Mouse (Mus musculus): ENCODE measurements around the gene Fhit.

Fhit gene

DNA sequence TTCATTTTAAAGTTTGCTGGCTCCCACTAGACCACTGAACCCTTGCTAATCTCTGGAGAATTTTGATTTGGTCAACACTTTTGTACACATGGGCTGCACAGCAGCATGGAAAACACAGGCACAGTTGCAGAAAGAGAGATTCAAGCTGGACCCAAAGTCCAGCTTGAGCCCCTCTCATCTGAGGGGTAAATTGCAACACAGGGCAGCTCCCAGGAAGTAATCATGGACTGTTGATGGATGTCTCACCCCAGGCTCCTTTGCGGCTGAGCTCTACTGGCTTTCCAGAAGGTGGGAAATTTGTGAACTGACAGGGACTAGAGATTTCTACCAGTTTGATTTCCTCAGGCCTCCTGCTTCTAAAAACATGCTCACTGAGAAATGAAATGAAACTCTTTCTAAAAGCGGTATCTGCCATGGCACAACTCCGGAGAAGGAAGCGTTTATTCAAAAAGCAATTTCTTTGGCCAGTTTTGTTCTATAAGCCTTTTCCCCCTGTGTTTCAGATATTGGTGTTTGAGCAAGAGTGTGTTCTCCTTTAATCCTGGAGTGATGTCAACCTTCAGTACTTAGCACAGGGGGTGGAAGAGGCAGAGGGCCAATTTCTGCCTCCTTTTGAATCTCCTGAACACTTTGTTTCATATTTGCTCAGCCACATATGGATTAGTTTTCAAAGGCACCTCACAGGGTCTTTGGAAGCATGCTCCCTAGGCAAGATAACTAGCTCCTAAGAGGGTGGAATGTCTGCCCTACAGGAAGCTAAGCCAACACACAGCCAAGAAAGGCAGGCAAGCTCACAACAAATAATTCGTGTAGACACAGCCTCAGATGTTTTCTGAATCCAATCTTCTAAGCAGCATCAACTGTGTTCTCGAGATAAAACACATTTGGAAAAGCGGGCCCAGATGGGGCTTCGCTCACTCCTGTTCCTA lies 1578.3 kb downstream of the Fhit start:
- DNase-seq: no peak

- DNase-seq: no peak
These were observed 1605.5 kb downstream of the Fhit start for GRCm38 (mm10) chr14:9556333-9556732.

DNA sequence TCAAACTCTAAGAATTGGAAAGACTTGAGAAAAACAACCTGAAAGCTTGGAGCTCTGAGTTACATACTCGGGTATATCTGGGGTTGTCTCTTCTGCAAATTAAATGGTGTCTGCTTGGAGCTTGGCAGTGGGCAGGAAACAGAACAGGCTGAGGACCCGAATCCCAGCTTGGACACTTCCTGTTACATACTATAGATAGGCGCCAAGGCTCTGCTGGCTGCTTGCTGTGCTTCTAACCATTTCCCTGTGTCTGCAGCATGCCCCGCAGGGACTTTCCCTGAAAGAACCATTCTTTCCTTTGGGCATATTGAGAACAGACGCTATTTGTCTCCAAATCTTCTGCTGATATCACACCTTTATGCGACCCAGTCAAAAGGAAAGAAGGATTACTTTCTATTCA lies 1606.0 kb downstream of the Fhit start:
- DNase-seq: no peak

GRCm38 (mm10) chr14:9552149-9552548 lies 1609.7 kb downstream of the Fhit start:
- DNase-seq: no peak

DNA sequence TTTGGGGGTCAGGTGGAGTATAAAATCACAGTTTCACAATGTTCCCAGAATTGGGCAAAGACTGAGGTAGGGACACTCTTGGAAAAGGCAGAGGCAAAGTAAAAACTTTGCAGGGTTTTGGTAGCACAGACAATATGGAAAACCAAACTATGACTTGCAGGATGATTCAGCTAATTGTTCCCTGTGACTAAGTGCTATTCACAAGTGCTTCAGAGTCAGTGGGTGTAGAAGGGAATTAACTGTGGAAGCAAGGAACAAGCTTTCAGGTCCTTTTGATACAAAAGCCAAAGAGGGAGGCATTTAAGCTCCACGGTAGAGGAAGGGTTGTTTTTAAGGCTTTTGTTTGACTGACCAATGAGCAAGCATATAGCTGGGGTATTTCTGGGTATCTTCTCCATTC lies 1613.9 kb downstream of the Fhit start:
- no peak for DNase-seq

DNA sequence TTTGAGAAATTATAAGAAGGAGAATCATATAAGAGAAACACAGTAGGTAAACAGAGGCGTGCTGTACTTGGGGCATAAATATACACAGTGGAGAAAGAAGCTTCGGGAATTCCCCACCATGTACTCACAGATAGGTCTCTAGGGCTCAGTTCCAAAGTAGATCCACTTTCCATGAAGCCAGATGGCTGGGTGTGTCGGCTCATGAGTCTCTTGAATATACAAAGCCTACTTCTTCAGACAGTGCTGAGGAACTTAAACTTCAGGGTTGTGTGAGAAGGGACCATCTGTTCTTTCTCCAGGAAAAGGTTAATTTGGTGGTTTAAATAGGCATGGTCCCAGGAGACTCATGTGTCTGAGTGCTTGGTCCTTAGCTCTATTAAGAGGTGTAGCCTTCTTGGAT lies 1617.5 kb downstream of the Fhit start:
- DNase-seq: no peak

DNA sequence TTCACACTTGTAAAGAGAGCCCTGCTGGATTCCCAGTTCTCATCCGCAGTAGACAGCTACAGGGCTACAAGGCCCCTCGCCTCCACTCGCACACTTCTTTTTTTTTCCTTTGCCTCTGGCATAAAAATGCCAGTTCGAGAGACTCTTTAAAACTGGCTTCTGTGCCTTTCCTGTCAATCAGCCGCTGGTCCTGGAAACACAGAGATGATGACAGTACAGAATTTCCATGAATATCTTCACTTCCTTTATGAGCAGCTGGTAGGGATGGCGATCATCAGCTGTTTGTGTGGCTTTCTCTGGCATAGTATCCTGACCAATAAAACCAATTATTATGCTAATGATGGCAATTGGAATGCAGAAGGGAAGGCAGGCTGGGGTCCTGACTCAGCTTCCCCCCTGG lies 1626.3 kb downstream of the Fhit start:
- no peak for DNase-seq

GRCm38 (mm10) chr14:9529247-9529646 lies 1632.6 kb downstream of the Fhit start:
- no peak for DNase-seq

DNA sequence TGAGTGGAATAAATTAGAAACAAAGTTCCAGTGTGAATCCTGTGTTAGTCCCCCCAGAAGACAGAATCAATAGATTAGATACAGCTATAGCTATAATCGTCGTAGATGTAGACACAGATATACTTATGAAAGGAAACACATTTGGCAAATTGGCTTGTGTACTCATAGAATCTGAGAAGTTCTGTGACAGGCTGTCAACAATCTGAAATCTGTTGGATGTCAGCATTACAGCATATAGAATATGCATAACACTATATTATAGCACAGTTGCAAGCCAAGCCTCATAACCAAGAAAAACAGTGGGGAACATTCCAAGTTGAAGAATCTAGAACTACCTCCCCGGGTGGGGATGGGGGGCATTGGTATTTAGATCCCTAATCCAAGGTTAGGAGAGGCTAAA lies 1635.7 kb downstream of the Fhit start:
- DNase-seq: no peak

DNA sequence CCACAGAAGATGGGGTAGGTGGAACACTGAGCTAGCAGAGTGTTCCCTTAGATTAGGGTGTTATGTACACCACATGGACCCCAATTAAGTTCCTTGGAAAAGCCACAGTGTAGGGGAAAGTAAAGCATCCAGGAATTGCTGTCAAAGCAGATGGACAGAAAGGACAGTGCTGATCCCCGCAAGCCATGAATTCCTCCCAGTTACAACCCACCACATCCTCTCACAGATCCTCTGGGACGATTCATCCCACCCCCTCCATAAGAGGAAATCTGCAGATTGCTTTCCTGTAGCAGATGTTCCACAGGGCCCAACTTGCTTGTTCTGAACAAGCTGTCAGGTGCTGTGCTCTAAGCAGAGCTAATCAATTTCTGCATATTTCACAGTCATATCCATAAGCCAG lies 1644.2 kb downstream of the Fhit start:
- DNase-seq: no peak

DNA sequence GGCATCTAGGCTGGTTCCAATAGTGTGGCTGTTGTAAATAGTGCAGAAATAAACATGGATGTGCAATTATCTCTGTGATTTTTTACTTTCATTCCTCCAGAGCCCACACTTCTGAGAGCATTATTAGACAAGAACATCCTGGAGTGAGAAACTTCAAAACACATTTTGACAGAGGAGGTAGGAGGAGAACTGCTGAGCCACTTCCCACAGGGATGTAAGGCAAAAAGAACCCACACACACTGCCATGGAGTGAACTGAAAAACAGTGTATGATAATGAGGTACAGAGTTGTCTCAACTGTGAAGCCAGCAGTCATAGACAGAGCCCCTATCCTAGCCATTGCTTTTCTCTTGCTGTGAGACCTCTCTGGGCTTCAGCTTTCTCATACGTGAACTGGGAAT lies 1652.2 kb downstream of the Fhit start:
- no peak for DNase-seq

Data from cerebellum, adult 11 months (tissue).